Mouse (Mus musculus) spleen, adult 2 months (tissue): ENCODE results near the gene Flt3.

Source experiments
- CTCF ChIP-seq: fragments of 200-500 bp; IDR thresholded peaks from 2 replicates; pipeline ENCODE4 v1.5.1; 2011; ENCODE audit warnings: mild to moderate bottlenecking, inconsistent platforms; ENCODE audit not compliant: insufficient read depth, insufficient read length, insufficient replicate concordance; ENCODE audit errors: extremely low read depth
- POLR2A ChIP-seq: fragments of 200-500 bp; IDR thresholded peaks from 2 replicates; pipeline ENCODE4 v1.6.1; 2011; ENCODE audit warnings: low read depth, low read length, inconsistent platforms

DNA sequence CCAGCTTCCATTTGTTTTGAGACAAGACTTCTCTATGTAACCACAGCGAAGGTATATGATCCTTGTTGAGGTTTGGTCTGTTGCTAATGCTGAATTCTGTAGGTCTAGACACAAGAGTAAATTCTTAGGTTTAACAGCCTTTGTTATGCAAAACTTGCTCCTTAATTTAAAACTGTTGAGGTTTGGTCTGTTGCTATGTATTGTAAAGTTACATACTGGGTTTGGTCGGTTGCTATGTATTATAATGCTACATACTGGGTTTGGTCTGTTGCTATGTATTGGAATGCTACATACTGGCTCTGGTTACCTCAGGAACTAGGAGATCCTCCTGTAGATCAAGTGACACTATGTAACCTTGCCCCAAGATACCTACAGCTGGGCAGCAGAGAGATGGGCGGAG, 20.8 kb downstream of the Flt3 start:
- TF ChIP-seq POLR2A (no peak), CTCF (no peak)
